Mouse (Mus musculus) lung, postnatal 10 days (tissue): ENCODE results near the gene Mob1b.
A peak's percentile ranks its signal among the peaks of the same experiment; 100 is the strongest.
"Not testable (repeated sequence)": the region's sequence is repeated elsewhere in the genome, so short reads cannot be mapped to it uniquely, and the experiment has no call there.

ENCODE experiments used
- DNase-seq: peaks from one replicate; pipeline ENCODE4 v3.0.0; 2021

The Mob1b gene

DNA sequence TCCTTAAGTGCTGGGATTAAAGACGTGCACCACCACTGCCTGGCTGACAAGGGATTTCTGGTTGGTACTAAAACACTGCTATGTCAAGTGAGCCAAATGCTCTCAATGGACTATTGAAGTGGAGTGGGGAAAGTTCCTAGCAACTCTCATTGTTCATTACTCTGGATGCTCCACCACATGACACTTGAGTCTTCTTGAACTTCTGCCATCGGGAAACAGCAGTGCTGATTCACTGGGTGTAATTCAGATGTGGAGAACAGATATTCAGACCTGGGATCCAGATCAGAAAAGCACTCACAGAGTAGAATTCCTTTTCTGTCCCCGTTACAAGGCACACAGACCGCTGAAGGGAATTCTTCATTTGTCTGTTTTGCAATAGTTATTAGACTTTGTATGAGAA lies 17.1 kb upstream of the Mob1b start:
- no peak for DNase-seq

- DNase-seq: peak; percentile 45
These were observed 9.5 kb upstream of the Mob1b start for GRCm38 (mm10) chr5:88711128-88711527.

GRCm38 (mm10) chr5:88711618-88712224 lies 8.9 kb upstream of the Mob1b start:
- no peak for DNase-seq

- no peak for DNase-seq
These were observed 8.3 kb upstream of the Mob1b start for GRCm38 (mm10) chr5:88712328-88712727.

DNA sequence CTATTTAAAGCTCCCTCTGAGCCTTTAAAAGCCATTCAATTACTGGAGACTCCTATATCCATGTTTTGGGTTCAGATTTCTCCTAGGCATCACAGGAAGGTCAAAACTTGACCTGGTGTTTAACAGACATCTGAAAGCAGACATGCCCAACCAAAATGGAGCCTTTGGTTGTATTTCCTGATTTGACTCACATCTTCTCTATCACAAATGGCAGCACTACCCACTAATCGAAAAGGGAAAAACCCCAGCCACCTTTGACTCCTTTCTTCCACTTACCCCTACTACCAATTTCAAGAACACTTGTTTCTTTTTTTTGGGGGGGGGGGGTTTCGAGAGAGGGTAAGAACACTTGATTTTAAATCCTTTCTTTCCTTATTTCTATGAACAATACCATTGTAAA lies 3.7 kb upstream of the Mob1b start:
- no peak for DNase-seq

GRCm38 (mm10) chr5:88721003-88721475 lies 384 bp downstream of the Mob1b start:
- no peak for DNase-seq

DNA sequence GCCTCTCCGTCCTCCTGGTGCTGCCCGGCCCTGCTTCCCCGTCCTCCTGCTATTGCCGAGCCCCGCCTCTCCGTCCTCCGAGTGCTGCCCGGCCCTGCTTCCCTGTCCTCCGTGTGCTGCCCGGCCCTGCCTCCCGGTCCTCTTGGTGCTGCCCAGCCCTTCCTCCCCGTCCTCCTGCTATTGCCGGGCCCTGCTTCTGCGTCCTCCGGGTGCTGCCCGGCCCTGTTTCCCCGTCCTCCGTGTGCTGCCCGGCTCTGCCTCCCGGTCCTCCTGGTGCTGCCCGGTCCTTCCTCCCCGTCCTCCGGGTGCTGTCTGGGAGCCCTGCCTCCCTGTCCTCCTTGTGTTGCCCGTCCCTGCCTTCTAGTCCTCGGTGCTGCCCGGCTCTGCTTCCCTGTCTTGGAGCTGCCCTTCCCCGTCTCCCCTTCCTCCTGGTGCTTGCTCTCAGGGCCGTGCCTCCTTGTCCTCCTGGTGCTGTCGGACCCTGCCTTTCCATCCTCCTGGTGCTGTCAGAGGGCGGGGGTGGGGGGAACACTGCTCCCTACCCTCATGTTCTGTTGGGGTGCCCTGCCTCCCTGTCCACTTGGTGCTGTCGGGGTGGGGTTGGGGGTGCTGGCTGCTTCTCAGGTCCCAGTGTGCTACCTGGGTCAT lies 1.0 kb downstream of the Mob1b start:
- peak; percentile 54 for DNase-seq

GRCm38 (mm10) chr5:88722213-88722600 lies 1.6 kb downstream of the Mob1b start:
- peak; percentile 6 for DNase-seq

- no peak for DNase-seq
These were observed 3.4 kb downstream of the Mob1b start for GRCm38 (mm10) chr5:88724030-88724429.

DNA sequence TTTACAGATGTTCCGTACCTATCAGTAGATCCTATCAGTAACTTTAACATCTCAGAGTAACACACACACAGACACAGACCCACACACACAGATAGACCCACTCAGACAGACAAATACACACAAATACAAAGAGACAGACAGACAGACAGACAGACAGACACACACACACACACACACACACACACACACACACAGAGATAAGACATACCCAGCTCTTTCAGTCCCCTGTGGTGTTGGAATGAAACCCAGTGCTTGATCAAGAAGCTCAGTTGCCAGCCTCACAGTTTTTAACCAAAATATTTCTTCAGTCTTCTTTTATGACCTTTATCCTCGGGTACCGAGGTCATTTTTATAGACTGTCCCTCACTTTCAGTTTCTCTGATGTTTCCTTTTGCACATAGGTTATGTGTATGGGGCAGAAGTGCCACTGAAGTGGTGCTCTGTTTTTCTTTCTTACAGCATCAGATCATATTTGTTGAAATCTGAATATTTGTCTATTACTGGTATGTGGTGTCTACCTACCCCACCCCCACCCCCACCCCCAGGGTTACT lies 7.0 kb downstream of the Mob1b start:
- DNase-seq: no peak

- peak; percentile 25 for DNase-seq
These were observed 14.1 kb downstream of the Mob1b start for GRCm38 (mm10) chr5:88734786-88735185.

GRCm38 (mm10) chr5:88741065-88741464 lies 20.4 kb downstream of the Mob1b start:
- not testable (repeated sequence) for DNase-seq

- no peak for DNase-seq
These were observed 27.1 kb downstream of the Mob1b start for GRCm38 (mm10) chr5:88747774-88748173.

- DNase-seq: no peak
These were observed 32.5 kb downstream of the Mob1b start for GRCm38 (mm10) chr5:88753199-88753598.

DNA sequence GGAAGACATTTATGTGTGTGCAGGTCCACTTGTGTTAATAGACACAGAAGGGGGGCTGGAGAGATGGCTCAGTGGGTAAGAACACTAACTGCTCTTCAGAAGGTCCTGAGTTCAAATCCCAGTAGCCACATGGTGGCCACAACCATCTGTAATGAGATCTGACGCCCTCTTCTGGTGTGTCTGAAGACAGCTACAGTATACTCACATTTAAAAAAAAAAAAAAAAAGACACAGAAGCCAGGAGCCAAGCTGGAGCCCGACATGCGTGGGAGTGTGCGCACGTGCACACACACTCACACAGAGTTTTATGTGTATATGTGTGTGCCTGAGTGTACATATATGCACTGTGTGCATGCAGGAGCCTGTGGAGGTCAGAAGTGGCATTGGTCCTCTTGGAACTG lies 42.0 kb downstream of the Mob1b start:
- DNase-seq: no peak

GRCm38 (mm10) chr5:88764430-88764986 lies 43.9 kb downstream of the Mob1b start:
- DNase-seq: no peak

- peak; percentile 100 for DNase-seq
These were observed 44.4 kb downstream of the Mob1b start, which contains the start of gene Dck for GRCm38 (mm10) chr5:88764987-88765481. TSS of gene Dck (plus strand) at chr5:88764996.

DNA sequence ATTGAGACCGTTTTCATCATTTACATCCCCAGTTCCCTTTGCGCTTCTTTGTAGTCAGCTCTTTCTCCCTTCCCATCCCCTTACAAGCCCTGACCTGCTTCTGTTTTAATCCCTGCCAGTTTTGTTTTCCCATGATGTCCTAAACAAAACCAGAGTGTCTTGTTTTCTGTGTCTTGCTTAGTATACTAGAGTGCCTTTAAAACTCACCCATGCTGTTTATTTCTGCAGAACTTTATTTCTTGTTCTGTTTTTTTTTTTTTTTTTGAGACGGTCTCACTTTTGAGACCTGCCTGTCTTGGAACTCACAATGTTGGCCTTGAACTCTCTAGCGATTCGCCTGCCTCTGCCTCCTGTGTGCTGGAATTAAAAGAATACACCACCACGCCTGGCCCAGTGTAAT lies 44.9 kb downstream of the Mob1b start:
- DNase-seq: no peak

DNA sequence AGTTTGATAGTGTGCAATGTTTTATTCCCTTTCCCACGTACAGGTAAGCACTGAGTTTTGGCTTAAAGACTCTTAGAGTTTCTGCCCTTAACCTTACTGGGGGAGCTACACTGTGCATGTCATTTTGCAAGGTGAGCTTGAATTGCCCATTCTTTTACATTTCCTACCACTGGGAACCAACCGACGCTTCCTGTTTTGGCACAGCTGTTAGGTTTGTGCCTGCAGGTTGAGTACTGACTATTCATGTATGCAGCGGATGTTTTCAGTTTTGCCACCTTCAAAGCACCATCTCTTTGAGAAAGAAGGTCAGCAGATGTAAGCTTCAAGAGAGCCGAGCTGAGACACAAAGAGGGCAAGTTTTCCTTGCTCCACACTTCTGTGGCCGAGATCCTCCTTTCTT lies 45.5 kb downstream of the Mob1b start:
- DNase-seq: no peak

- no peak for DNase-seq
These were observed 46.2 kb downstream of the Mob1b start for GRCm38 (mm10) chr5:88766863-88767262.

- no peak for DNase-seq
These were observed 47.5 kb downstream of the Mob1b start for GRCm38 (mm10) chr5:88768201-88768600.

GRCm38 (mm10) chr5:88782072-88782765 lies 61.6 kb downstream of the Mob1b start:
- DNase-seq: no peak

- no peak for DNase-seq
These were observed 64.4 kb downstream of the Mob1b start for GRCm38 (mm10) chr5:88785059-88785458.
